Mouse (Mus musculus): ENCODE data around the gene B4galt2. TPM values are rescaled to one million over a fixed set of nuclear protein-coding genes. Genes with fewer than 3 reads are reported as not detected.

The B4galt2 gene
- total RNA-seq, 2 experiments from 2014 or later = 10.0 to 14.3 TPM

- no peak for DNase-seq
These were observed 25.7 kb upstream of the B4galt2 start for GRCm38 (mm10) chr4:117908834-117909453.

DNA sequence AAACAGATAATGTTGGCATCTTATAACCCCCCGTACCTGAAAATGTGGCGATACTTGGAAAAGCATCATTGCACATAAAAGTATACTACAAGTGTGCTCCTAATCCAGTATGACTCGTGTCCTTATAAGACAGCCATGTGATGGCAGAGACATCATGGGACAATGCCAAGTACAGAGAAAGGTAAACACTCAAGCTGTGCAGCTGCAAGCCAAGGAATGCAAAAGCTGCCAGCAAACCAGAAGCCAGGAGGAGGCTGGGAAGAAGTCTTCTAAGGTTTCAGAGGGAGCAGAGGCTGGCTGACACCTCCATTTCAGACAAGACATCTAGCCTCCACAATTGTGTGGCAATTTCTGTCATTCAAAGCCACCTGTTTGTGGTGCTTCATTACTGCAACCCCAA lies 22.9 kb upstream of the B4galt2 start:
- peak in 1 of 2 experiments; percentile 28 for DNase-seq

DNA sequence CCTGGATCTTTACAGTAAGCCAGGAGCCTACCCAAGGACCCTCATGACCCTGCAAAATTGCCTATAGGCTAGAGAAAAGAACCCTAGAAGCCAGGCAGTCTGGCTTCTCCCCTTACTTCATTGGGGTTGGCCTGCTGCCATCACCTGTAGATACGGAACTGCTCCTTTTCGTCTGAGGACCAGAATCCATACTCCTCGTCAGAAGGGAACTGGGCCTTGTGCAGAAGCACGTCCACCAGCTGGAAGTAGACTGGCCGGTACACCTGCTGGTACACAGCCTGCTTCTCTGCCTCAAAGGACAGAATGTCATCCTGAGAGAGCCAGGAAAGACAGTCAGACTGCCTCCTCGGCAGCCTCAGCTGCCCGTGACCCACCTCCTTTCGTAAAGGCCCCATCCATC lies 21.5 kb upstream of the B4galt2 start:
- no peak for DNase-seq

GRCm38 (mm10) chr4:117904094-117904493 lies 20.8 kb upstream of the B4galt2 start:
- no peak for DNase-seq

DNA sequence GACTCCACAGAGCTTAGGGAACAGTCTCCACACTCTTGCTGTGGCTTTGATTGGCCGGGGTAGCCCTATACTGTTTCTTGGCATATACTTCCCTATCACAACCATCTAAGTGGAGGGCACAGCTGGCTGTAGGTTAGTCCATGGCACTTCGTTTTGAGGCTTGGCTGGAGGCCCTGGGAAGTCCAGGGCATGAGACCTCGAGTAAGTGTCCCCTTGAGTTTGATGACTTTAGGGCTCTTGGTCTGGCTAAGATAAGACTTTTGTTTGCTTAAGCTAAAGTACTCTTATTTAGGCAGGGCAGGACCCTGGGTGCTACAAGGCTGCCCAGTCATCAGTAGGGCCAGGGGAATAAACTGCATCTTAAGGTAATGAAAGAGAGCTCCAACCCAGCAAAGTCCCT lies 14.8 kb upstream of the B4galt2 start:
- no peak for DNase-seq

DNA sequence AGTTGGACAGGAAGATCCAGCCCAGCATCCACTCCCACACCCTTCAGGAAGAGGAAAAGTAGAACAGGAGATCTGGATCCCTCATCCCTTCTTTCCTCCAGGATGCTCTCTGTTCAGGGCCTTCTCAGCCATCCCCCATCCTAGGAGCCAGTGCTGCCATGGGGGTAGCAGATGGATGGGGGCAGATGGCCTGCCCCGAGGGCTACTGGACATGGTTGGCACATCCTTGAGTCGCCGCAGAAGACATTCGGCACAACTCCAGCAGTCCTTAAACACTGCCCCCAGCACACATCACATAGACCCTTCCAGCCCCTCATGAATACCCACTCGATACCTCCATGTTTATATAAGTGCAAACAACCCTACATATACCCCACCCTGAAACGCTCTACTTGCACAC lies 12.7 kb upstream of the B4galt2 start:
- DNase-seq = no peak

DNA sequence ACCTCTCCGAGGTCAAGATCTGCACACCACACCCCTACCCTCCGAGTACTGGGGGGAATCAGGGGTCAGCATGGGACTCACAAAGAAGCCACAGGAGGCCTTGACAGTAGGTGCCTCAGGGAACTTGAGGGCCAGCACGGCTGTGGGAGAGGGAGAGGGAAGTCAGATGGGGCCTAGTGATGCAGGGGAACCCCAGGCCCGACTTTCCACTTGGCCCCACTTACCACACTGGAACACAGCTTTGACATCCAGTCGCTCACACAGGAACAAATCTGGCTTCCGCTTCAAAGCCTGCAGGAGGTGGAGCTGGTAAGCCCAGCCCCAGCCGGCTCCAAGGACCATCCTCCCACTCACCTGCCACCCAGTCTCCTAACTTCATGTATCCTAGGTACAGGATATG lies 12.1 kb upstream of the B4galt2 start:
- DNase-seq = no peak

- DNase-seq = no peak
These were observed 11.3 kb upstream of the B4galt2 start for GRCm38 (mm10) chr4:117894601-117895000.

DNA sequence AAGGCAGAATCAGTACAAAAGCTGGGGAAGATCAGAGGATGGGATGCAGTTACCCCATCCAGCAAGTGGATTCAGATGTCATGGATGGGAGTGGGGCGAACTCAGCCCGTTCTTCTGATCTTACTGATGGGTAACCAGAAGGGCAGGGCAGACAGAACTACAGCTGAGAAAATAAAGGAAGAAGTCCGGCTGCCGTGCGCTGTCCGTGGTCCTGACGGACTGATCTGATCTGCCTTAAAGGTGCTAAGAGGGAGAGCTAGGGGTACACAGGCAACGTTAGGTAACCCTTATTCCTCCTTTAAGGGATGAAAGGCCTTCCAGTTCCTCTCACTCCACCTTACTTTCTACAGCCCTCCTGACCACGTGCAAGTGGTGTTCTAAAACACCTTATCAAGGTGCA lies 10.1 kb upstream of the B4galt2 start:
- DNase-seq = peak; percentile 80 to 84

DNA sequence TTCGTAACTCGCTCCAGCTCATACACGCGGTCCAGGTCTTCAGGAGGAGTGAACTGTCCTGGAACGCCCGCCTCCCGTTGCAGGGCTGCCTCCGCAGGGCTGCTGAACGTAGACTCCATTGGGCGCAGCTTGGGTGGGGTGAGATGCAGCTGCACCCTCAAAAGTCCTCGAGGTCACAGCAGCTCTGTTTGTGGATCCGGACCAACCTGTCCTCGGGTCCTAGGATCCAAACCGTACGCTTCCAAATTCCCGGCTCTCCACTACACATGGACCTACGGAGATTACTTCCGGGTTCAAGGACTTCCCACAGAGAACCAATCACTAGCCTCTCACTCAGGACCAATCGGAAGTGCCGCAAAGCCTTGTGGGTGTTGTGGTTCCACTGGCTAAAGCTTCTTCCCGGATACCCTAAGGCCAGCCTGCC lies 8.5 kb upstream of the B4galt2 start, which contains the start of gene Dph2:
Gene Dph2, minus strand, starts transcription at position 295 of the 424 bp plus-strand sequence.
- DNase-seq = peak; percentile 86 to 88

DNA sequence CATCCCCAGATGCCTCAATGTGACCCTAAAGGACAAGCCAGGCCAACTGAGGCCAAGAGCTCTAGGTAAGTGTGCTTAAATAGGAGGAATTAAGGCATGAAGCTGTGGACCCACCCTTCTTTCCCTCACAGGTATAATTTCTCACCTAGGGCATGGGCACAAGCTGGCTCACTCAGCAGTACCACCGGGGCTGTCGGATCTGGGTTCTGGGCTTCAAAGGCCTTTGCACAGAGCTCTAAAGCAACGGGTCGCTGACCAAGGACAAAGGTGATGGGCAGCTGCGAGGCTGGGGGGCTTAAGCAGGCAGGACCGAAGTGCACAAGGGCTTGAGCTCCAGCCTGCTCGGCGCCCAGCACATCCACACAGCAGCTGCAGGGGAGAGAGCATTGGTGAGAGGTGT lies 7.5 kb upstream of the B4galt2 start:
- no peak for DNase-seq

DNA sequence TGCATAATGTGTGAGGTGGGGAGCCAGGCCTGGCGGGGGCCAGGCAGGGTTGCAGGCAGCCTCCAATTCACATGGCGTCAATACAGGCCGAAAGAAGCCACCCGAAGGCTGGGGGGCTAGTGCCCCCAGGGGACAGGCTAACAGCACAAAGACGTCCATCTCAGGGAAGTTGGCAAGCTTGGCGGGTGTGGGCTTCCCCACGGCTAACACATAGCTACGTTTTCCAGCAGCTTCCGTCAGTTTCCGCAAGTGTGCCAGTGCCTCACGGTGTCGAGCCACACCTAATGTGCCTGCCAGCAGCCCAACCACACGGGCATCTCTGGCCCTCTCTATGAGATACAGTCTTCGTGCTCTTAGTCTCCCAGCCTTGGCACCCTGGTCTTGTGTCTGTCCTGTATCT lies 6.7 kb upstream of the B4galt2 start:
- DNase-seq = no peak

- DNase-seq = no peak
These were observed 6.2 kb upstream of the B4galt2 start for GRCm38 (mm10) chr4:117889471-117889870.

DNA sequence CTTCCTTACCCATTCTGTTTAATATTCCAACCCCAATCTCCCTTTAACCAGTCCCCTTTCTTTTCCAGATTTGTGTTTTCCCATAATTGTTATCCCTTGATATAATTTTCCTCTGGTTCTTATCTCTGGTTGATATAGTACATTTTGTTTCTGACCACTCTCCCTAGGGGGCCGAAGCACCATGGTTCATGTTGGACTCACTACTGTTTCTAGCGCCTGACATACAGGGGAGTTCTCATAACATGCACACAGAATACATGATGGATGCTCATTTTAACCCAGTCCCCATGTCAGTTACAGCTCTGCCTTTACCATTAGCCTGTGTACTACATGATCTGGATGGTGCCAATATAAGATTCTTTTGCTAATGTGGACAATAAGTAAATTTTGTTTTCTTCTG lies 4.6 kb upstream of the B4galt2 start:
- DNase-seq = no peak

DNA sequence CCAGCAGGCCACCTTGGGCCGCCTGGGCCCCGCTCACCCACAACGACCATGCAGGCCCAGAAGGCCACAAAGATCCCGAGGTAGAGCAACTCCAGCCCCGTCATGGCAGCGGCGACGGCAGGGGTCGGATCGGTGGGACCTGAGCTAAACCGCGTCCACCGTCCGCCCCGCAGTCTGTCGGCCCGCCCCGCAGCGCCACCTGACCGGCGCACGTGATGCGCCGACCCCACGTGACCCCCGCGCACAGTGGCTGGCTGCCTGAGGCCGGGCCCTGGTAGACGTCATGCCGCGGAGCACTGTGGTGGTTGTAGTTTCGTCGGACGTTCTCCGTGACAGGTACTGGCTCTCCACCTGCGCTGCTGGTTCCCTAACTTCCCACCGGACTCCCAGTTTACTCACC lies 3.8 kb upstream of the B4galt2 start, which contains the start of gene Atp6v0b:
Gene Atp6v0b, minus strand, starts transcription at position 201 of the 400 bp plus-strand sequence.
- peak; percentile 96 to 97 for DNase-seq

DNA sequence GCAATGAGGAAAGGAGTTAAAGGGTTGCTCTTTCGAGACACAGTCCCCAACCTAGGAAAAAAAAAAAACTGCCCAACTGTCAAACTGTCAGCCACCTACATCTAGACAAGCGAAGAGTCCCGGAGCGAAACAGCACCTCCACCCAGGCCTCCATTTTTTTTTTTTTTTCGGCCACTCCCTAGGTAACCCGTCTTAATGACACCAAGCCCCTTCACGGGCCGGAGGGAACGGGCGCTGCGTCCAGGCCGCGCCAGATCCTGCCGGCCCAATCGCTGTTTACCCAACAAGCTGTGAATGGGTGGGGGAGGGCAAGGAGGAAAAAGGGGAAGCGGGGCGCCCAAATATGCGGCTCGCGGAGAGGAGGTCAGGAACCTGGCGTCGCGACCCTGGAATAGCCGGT lies 3.4 kb upstream of the B4galt2 start:
- peak in 1 of 2 experiments; percentile 49 for DNase-seq

DNA sequence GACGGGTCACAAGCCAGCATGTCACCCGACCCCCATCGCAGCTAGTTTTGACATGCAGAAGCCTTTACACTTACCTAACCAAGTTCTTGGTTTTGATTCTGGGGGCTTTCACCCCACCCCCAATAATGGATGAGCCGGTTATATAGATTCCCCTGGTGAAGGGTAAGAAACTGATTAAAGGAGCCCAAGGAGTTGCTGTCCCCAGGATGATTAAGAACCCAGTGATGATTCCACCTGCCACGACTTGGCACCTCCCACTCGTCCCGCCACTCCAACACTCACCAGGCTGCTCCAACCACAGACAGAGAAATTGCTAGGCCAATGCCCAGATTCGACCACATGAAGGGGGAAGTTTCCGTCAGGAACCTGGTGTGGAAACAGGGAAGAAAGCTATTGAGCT lies 2.7 kb upstream of the B4galt2 start:
- DNase-seq = no peak

GRCm38 (mm10) chr4:117885093-117885492 lies 1.8 kb upstream of the B4galt2 start:
- DNase-seq = no peak

- no peak for DNase-seq
These were observed 859 bp upstream of the B4galt2 start for GRCm38 (mm10) chr4:117884146-117884545.

DNA sequence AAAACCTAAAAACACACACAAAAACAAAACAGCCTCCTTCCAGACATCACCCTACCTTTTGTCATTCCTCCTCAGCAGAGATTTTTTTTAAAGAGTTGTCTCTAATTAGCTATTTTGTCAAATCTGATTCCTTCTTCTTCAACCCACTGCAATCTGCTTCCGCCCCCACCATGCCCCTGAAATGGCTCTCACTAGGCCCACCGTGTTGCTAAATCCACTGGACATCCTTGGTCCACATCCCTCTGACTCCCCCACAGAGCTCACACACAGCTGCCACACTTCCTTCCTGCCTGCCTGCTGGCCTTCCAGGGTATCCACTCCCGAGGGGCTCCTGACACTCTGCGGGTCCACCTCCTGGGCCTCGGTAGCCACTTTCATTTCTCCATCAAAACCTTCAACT lies 4.6 kb downstream of the B4galt2 start:
- no peak for DNase-seq

DNA sequence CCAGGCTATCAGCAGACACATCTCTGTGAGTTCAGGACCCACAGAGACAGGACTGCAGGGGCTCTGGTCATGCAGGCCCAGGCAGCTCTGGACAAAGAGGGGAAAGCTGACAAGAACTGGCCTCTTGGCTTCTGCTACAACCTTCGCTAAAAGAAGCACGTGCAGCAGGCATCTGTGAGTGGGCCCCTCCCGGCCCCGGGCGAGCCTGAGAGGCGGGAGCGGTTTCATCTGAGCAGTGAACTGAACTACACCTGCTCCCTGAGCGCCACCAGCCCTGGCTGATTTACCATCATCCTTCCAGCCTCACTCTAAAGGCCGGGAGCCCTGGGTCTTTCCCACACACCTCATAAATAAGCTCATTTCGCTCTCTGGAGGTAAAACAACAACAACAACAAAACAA lies 5.0 kb downstream of the B4galt2 start:
- no peak for DNase-seq

- peak in 1 of 2 experiments; percentile 61 for DNase-seq
These were observed 9.7 kb downstream of the B4galt2 start for GRCm38 (mm10) chr4:117873615-117874014.

- peak in 1 of 2 experiments; percentile 25 for DNase-seq
These were observed 10.8 kb downstream of the B4galt2 start, which contains the start of gene Ccdc24 for GRCm38 (mm10) chr4:117872471-117872886. TSS of gene Ccdc24 (minus strand) at chr4:117872557.

- DNase-seq = no peak
These were observed 11.5 kb downstream of the B4galt2 start for GRCm38 (mm10) chr4:117871787-117872186.
